Mouse (Mus musculus) megakaryocyte, adult 5-6 weeks (primary cell): ENCODE results near the gene Rad50. TPM values are rescaled to one million over a fixed set of nuclear protein-coding genes. Genes with fewer than 3 reads are reported as not detected.
A peak's percentile ranks its signal among the peaks of the same experiment; 100 is the strongest.

Experiments
- ATAC-seq: 2 replicates; pipeline ENCODE4 v1.8.0; 2016; ENCODE audit warnings: mild to moderate bottlenecking, inconsistent platforms; ENCODE audit not compliant: poor library complexity, severe bottlenecking
- total RNA-seq, 2 experiments: library from RNA; stranded (forward) in 1 of 2; stranded (reverse) in 1 of 2; fragments of 153-499, 151-499 nt in 1 of 2; fragments of 221-1000, 200-1000 nt in 1 of 2; gene quantifications; 2 replicates each; pipeline versions ENCODE4 v1.2.3 to v1.2.4; 2015 to 2017

Rad50 gene
- total RNA-seq, 2 experiments from 2014 or later: 26.7 to 38.1 TPM

- peak; percentile 55 for ATAC-seq
Measured at GRCm38 (mm10) chr11:53706236-53706933, 734 bp downstream of the Rad50 start.

GRCm38 (mm10) chr11:53699351-53699750 lies 7.8 kb downstream of the Rad50 start:
- no peak for ATAC-seq

GRCm38 (mm10) chr11:53698521-53698920 lies 8.6 kb downstream of the Rad50 start:
- ATAC-seq: no peak

- ATAC-seq: no peak
Measured at GRCm38 (mm10) chr11:53691979-53692378, 15.1 kb downstream of the Rad50 start.

- no peak for ATAC-seq
Measured at GRCm38 (mm10) chr11:53682994-53683530, 24.1 kb downstream of the Rad50 start.

GRCm38 (mm10) chr11:53682170-53682569 lies 24.9 kb downstream of the Rad50 start:
- no peak for ATAC-seq

GRCm38 (mm10) chr11:53681686-53682085 lies 25.4 kb downstream of the Rad50 start:
- ATAC-seq: no peak

- ATAC-seq: no peak
Measured at GRCm38 (mm10) chr11:53680141-53680540, 27.0 kb downstream of the Rad50 start.

- ATAC-seq: no peak
Measured at GRCm38 (mm10) chr11:53671414-53671813, 35.7 kb downstream of the Rad50 start.

GRCm38 (mm10) chr11:53664091-53664490 lies 43.0 kb downstream of the Rad50 start:
- no peak for ATAC-seq

- ATAC-seq: peak; percentile 56
Measured at GRCm38 (mm10) chr11:53662794-53663674, 44.1 kb downstream of the Rad50 start.

- ATAC-seq: no peak
Measured at GRCm38 (mm10) chr11:53657828-53658227, 49.3 kb downstream of the Rad50 start.

- no peak for ATAC-seq
Measured at GRCm38 (mm10) chr11:53657381-53657780, 49.7 kb downstream of the Rad50 start.

GRCm38 (mm10) chr11:53656558-53657202 lies 50.4 kb downstream of the Rad50 start:
- peak; percentile 54 for ATAC-seq

GRCm38 (mm10) chr11:53655043-53655442 lies 52.1 kb downstream of the Rad50 start:
- peak; percentile 59 for ATAC-seq

GRCm38 (mm10) chr11:53652427-53652826 lies 54.7 kb downstream of the Rad50 start:
- ATAC-seq: no peak

- no peak for ATAC-seq
Measured at GRCm38 (mm10) chr11:53651441-53651840, 55.7 kb downstream of the Rad50 start.

- no peak for ATAC-seq
Measured at GRCm38 (mm10) chr11:53644017-53644416, 63.1 kb downstream of the Rad50 start.

- ATAC-seq: no peak
Measured at GRCm38 (mm10) chr11:53642744-53643279, 64.3 kb downstream of the Rad50 start.

GRCm38 (mm10) chr11:53637803-53638260 lies 69.3 kb downstream of the Rad50 start:
- no peak for ATAC-seq
